Mouse (Mus musculus): ENCODE data around the gene Otos. TPM values are rescaled to one million over a fixed set of nuclear protein-coding genes. Genes with fewer than 3 reads are reported as not detected.

The Otos gene
- polyA plus RNA-seq, 1 experiment from 2014 or later = not detected

DNA sequence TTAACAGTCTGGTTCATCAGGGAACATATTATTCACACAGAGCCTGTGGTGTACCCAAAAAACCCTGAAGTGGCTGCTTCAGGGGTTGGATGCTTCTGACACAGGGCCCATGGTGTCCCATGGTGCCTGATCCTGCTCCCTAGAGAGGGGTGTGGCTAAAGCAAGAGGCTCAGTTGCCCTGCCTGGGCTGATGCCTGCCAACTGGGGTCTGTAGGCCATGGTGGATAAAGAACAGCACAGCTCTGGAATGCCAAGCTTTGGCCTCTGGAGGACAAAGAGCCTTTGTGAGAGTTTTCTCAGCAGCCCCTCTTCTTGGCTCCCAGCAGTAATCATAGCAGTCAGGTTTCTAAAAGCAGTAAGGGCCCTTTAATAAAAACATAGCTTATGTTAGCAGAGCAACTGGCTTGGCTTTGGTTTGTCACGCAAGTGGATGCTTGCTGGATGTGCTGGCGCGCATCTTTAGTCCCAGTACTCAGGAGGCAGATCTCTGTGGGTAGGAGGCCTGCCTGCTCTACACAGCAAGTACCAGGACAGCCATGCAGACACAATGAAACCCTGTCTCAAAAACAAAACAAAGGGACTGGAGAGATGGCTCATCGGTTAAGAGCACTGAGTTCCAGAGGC lies 13.6 kb downstream of the Otos start:
- no peak for ATAC-seq (ENCODE audit: insufficient number of reproducible peaks, insufficient read depth, low FRiP score, low read depth)

DNA sequence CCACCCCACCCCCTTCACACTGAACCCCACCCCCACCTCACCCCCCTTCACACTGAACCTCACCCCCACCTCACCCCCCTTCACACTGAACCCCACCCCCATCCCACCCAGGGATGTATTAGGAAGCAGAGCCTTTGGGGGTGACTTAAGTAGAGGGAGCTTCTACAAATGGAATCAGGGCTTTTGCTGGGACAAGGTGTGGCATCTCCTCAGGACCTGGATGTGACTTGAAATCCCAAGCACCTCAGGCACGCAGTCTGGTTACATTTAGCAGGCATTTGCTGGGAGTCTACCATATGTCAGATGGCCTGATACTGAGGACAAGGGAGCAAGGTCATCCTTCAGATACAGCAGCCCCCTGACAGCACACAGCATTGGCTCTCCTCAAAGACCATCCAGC lies 14.1 kb downstream of the Otos start:
- H3K4me3 ChIP-seq (ENCODE audit: low read depth, low read length) = no peak overlapping the region
- no peaks in the 10 kb centered on the region for H3K27me3 ChIP-seq (ENCODE audit: control insufficient read depth, insufficient read depth, low read length)
- no peaks in the 10 kb centered on the region for H3K9me3 ChIP-seq (ENCODE audit: control insufficient read depth, low read depth, low read length)
- H3K4me2 ChIP-seq (replicated peaks; ENCODE audit: low read depth, low read length) = no peak overlapping the region
- ATAC-seq (ENCODE audit: insufficient number of reproducible peaks, insufficient read depth, low FRiP score, low read depth) = no peak
- no peak overlapping the region for H3K9ac ChIP-seq (replicated peaks; ENCODE audit: low read depth, low read length)
- H3K27ac ChIP-seq (ENCODE audit: low read length) = no peak overlapping the region
- no peaks in the 10 kb centered on the region for H3K4me1 ChIP-seq (ENCODE audit: control insufficient read depth, insufficient read depth, low read length)
- H3K36me3 ChIP-seq (ENCODE audit: control insufficient read depth, insufficient read depth, low read length) = peaks cover 28% of the 10 kb centered on the region
- WGBS = 52% methylated on average over 1 of the region's 1 CpGs

More for the DNA sequence above, 13.6 kb downstream of the Otos start:
- Histone ChIP-seq H3K27ac (ENCODE audit: low read length) (no peak overlapping the region), H3K4me1 (ENCODE audit: control insufficient read depth, insufficient read depth, low read length) (no peaks in the 10 kb centered on the region), H3K27me3 (ENCODE audit: control insufficient read depth, insufficient read depth, low read length) (no peaks in the 10 kb centered on the region), H3K9me3 (ENCODE audit: control insufficient read depth, low read depth, low read length) (no peaks in the 10 kb centered on the region), H3K9ac (replicated peaks; ENCODE audit: low read depth, low read length) (no peak overlapping the region), H3K4me2 (replicated peaks; ENCODE audit: low read depth, low read length) (no peak overlapping the region), H3K4me3 (ENCODE audit: low read depth, low read length) (no peak overlapping the region), H3K36me3 (ENCODE audit: control insufficient read depth, insufficient read depth, low read length) (peaks cover 28% of the 10 kb centered on the region)
- WGBS = 81% methylated on average over 4 of the region's 4 CpGs

DNA sequence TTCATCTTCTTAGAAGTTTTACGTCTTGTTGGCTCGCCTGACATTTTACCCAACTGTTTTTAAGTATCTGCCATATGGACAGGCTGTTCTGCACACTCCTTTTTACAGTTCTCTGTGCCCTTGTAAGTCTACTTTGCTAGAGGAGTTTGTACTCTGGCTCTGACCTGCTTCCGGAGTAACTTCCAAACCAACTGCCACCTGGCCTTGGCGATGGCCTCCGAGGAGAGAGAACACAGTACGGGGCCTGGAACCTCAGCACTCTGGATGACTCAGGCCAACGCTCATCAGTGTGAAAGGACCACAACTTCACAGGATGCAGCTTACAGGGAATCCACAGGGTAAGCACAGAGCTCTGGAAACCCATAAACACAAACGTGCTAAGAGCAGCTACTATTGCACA lies 14.9 kb downstream of the Otos start:
- Histone ChIP-seq H3K27ac (ENCODE audit: low read length) (no peak overlapping the region), H3K9ac (replicated peaks; ENCODE audit: low read depth, low read length) (no peak overlapping the region), H3K27me3 (ENCODE audit: control insufficient read depth, insufficient read depth, low read length) (no peaks in the 10 kb centered on the region), H3K36me3 (ENCODE audit: control insufficient read depth, insufficient read depth, low read length) (peaks cover 22% of the 10 kb centered on the region), H3K4me2 (replicated peaks; ENCODE audit: low read depth, low read length) (no peak overlapping the region), H3K4me3 (ENCODE audit: low read depth, low read length) (no peak overlapping the region), H3K9me3 (ENCODE audit: control insufficient read depth, low read depth, low read length) (no peaks in the 10 kb centered on the region), H3K4me1 (ENCODE audit: control insufficient read depth, insufficient read depth, low read length) (no peaks in the 10 kb centered on the region)
- 86% methylated on average over 8 of the region's 8 CpGs for WGBS
- ATAC-seq (ENCODE audit: insufficient number of reproducible peaks, insufficient read depth, low FRiP score, low read depth) = no peak

DNA sequence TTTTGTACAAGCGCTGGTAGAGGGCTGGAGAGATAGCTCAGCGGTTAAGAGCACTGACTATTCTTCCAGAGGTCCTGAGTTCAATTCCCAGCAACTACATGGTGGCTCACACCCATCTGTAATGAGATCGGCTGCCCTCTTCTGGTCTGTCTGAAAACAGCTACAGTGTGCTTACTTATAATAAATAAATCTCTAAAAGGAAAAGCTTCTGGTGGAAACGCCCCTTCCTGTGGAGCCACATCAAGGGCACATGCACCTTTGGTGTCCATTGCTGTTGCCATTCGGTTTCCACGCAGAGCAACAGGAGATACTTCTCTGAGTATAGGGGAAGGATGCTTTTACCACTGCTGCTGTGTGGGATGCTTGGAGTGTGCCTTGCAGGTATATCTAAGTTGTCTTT lies 15.7 kb downstream of the Otos start:
- Histone ChIP-seq H3K9ac (replicated peaks; ENCODE audit: low read depth, low read length) (no peak overlapping the region), H3K4me3 (ENCODE audit: low read depth, low read length) (no peak overlapping the region), H3K27me3 (ENCODE audit: control insufficient read depth, insufficient read depth, low read length) (no peaks in the 10 kb centered on the region), H3K9me3 (ENCODE audit: control insufficient read depth, low read depth, low read length) (no peaks in the 10 kb centered on the region), H3K4me1 (ENCODE audit: control insufficient read depth, insufficient read depth, low read length) (no peaks in the 10 kb centered on the region), H3K36me3 (ENCODE audit: control insufficient read depth, insufficient read depth, low read length) (peaks cover 19% of the 10 kb centered on the region), H3K27ac (ENCODE audit: low read length) (no peak overlapping the region), H3K4me2 (replicated peaks; ENCODE audit: low read depth, low read length) (no peak overlapping the region)
- 64% methylated on average over 6 of the region's 6 CpGs for WGBS
- no peak for ATAC-seq (ENCODE audit: insufficient number of reproducible peaks, insufficient read depth, low FRiP score, low read depth)

DNA sequence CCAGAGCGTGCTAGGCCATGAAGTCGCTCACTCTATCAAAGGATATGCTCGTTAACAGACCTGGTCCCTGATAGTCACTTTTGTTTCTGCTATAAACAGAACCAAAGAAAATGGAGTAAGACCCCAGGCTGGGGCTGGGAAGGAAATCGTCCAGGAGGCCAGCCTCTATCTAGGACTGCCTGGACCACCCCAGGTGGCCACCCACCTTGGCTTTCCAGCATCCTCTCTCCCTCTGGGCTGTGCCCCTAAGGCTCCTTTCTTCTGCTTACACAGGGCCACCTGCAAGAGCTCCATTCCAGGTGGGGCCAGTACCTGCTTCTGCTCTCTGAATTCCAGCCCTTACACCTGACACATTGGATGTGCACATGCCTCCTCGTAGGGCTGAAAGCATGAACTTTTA lies 16.4 kb downstream of the Otos start:
- H3K4me1 ChIP-seq (ENCODE audit: control insufficient read depth, insufficient read depth, low read length) = no peaks in the 10 kb centered on the region
- WGBS = 79% methylated on average over 5 of the region's 5 CpGs
- ATAC-seq (ENCODE audit: insufficient number of reproducible peaks, insufficient read depth, low FRiP score, low read depth) = no peak

DNA sequence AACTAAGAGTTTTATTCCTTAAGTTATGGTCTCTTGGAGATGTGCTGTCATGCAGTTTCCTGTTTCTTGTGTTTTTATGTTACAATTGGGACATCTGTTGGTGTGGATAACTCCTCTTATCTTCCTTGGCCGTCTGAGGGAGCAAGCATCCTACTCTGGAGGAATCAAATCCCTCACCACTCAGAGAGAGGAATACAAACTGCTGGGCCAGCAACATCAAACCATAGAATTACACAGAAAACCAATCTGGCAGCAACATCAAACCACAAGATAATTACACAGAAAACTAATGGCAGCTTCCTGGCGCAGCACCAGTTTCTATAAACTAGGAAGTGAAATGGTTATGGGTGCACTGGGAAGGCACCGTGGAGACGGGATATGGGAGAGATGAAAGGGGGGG lies 20.4 kb downstream of the Otos start:
- H3K4me3 ChIP-seq (ENCODE audit: low read depth, low read length) = no peak overlapping the region
- H3K27ac ChIP-seq (ENCODE audit: low read length) = no peak overlapping the region
- H3K4me2 ChIP-seq (replicated peaks; ENCODE audit: low read depth, low read length) = no peak overlapping the region
- H3K36me3 ChIP-seq (ENCODE audit: control insufficient read depth, insufficient read depth, low read length) = no peaks in the 10 kb centered on the region
- H3K27me3 ChIP-seq (ENCODE audit: control insufficient read depth, insufficient read depth, low read length) = no peaks in the 10 kb centered on the region
- no peak for ATAC-seq (ENCODE audit: insufficient number of reproducible peaks, insufficient read depth, low FRiP score, low read depth)
- WGBS = 65% methylated on average over 4 of the region's 4 CpGs
- no peaks in the 10 kb centered on the region for H3K4me1 ChIP-seq (ENCODE audit: control insufficient read depth, insufficient read depth, low read length)
- H3K9me3 ChIP-seq (ENCODE audit: control insufficient read depth, low read depth, low read length) = no peaks in the 10 kb centered on the region
- H3K9ac ChIP-seq (replicated peaks; ENCODE audit: low read depth, low read length) = no peak overlapping the region

More for the DNA sequence above, 16.4 kb downstream of the Otos start:
- H3K9me3 ChIP-seq (ENCODE audit: control insufficient read depth, low read depth, low read length) = no peaks in the 10 kb centered on the region
- no peak overlapping the region for H3K4me2 ChIP-seq (replicated peaks; ENCODE audit: low read depth, low read length)
- no peak overlapping the region for H3K9ac ChIP-seq (replicated peaks; ENCODE audit: low read depth, low read length)
- no peaks in the 10 kb centered on the region for H3K27me3 ChIP-seq (ENCODE audit: control insufficient read depth, insufficient read depth, low read length)
- H3K36me3 ChIP-seq (ENCODE audit: control insufficient read depth, insufficient read depth, low read length) = peaks cover 14% of the 10 kb centered on the region
- no peak overlapping the region for H3K27ac ChIP-seq (ENCODE audit: low read length)
- no peak overlapping the region for H3K4me3 ChIP-seq (ENCODE audit: low read depth, low read length)

DNA sequence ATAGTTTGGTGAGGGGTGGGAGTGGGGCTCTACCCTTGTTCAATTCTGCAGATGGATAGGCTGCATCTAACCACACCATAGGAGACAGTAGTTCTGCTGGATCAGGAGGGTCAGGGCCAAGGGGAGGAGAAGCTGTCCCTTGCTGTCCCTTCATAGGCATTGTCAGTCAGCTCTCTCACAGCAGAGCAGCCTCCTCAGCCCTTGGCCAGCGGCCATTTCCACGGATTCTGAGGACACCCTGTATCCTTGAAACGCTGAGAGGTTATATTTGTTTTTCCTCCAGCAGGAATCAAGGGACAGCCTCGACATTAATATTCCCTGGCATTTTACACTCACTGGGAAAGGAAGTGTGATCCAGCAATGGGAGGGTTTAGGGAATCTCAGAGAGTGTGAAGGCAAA lies 30.3 kb downstream of the Otos start:
- Histone ChIP-seq H3K9ac (replicated peaks; ENCODE audit: low read depth, low read length) (no peak overlapping the region), H3K27ac (ENCODE audit: low read length) (no peak overlapping the region), H3K27me3 (ENCODE audit: control insufficient read depth, insufficient read depth, low read length) (no peaks in the 10 kb centered on the region), H3K9me3 (ENCODE audit: control insufficient read depth, low read depth, low read length) (no peaks in the 10 kb centered on the region), H3K4me2 (replicated peaks; ENCODE audit: low read depth, low read length) (no peak overlapping the region), H3K4me1 (ENCODE audit: control insufficient read depth, insufficient read depth, low read length) (no peaks in the 10 kb centered on the region), H3K4me3 (ENCODE audit: low read depth, low read length) (no peak overlapping the region), H3K36me3 (ENCODE audit: control insufficient read depth, insufficient read depth, low read length) (no peaks in the 10 kb centered on the region)
- WGBS = 57% methylated on average over 4 of the region's 4 CpGs
- ATAC-seq (ENCODE audit: insufficient number of reproducible peaks, insufficient read depth, low FRiP score, low read depth) = no peak

DNA sequence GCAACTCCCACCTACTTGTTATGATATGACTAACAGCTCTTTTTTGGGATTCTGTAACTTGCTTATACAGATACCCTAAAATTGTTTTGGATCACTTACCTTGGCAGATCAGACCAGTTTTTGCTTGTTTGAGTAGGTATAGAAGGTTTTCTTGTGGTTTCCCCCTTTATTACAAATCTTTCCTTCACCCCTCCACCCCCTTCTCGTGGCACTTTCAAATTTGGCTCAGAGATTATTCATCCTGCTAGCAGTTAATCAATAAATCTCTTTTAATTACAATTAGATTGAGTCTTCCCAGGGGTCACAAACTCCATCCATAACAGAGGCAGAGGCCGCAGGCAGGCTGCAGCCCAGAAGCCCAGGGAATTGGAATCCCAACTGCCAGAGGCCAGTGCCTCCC lies 31.2 kb downstream of the Otos start, which contains the start of gene Olfr12:
TSS of gene Olfr12 (plus strand) at position 301 of the 400 bp plus-strand sequence.
- Histone ChIP-seq H3K27ac (ENCODE audit: low read length) (no peak within 1 kb of the TSS), H3K9ac (replicated peaks; ENCODE audit: low read depth, low read length) (no peak within 1 kb of the TSS), H3K4me3 (ENCODE audit: low read depth, low read length) (no peak within 1 kb of the TSS), H3K27me3 (ENCODE audit: control insufficient read depth, insufficient read depth, low read length) (no peaks in the 10 kb centered on the region), H3K4me2 (replicated peaks; ENCODE audit: low read depth, low read length) (no peak within 1 kb of the TSS), H3K9me3 (ENCODE audit: control insufficient read depth, low read depth, low read length) (no peaks in the 10 kb centered on the region), H3K36me3 (ENCODE audit: control insufficient read depth, insufficient read depth, low read length) (no peaks in the 10 kb centered on the region), H3K4me1 (ENCODE audit: control insufficient read depth, insufficient read depth, low read length) (no peaks in the 10 kb centered on the region)
- no peak for ATAC-seq (ENCODE audit: insufficient number of reproducible peaks, insufficient read depth, low FRiP score, low read depth)
- 55% methylated on average over 2 of the region's 2 CpGs for WGBS

DNA sequence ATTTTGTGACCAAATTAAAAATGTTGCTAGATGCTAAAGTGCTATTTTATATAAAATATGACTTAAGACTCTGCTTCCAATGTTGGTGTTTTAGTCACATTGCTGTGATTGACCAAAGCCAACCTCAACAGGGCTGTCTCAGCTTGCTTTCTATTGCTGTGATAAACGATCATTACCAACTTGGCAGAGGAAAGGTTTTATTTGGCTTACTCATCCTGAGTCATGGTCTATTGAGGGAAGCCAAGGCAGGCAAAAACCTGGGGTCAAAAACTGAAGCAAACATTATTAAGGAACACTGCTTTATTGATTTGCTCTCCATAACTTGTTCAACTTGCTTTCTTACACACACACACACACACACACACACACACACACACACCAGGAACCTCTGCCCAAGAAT lies 32.6 kb downstream of the Otos start:
- Histone ChIP-seq H3K4me2 (replicated peaks; ENCODE audit: low read depth, low read length) (no peak overlapping the region), H3K4me3 (ENCODE audit: low read depth, low read length) (no peak overlapping the region), H3K36me3 (ENCODE audit: control insufficient read depth, insufficient read depth, low read length) (no peaks in the 10 kb centered on the region), H3K4me1 (ENCODE audit: control insufficient read depth, insufficient read depth, low read length) (no peaks in the 10 kb centered on the region), H3K27me3 (ENCODE audit: control insufficient read depth, insufficient read depth, low read length) (no peaks in the 10 kb centered on the region), H3K9me3 (ENCODE audit: control insufficient read depth, low read depth, low read length) (no peaks in the 10 kb centered on the region), H3K27ac (ENCODE audit: low read length) (no peak overlapping the region), H3K9ac (replicated peaks; ENCODE audit: low read depth, low read length) (no peak overlapping the region)
- WGBS = 68% methylated on average over 1 of the region's 1 CpGs
- no peak for ATAC-seq (ENCODE audit: insufficient number of reproducible peaks, insufficient read depth, low FRiP score, low read depth)

All from stomach, embryonic 14.5 days (tissue).